Mouse (Mus musculus): ENCODE measurements around the gene Pqbp1. TPM values are rescaled to one million over a fixed set of nuclear protein-coding genes. Genes with fewer than 3 reads are reported as not detected.

The Pqbp1 gene
- 68.3 TPM for total RNA-seq (2023)

GRCm38 (mm10) chrX:7898880-7899874 is at the start of gene Pqbp1, which contains the start of gene Timm17b:
Gene Pqbp1, minus strand, starts transcription at chrX:7899269.
Gene Timm17b, plus strand, starts transcription at chrX:7899357.

GRCm38 (mm10) chrX:7947108-7947899 is 48.2 kb upstream of the Pqbp1 start, which contains the start of gene Hdac6:
Gene Hdac6, minus strand, starts transcription at chrX:7947889.

GRCm38 (mm10) chrX:7928270-7928790 is 29.3 kb upstream of the Pqbp1 start, which contains the start of gene Eras:
Gene Eras, minus strand, starts transcription at chrX:7928607.

DNA sequence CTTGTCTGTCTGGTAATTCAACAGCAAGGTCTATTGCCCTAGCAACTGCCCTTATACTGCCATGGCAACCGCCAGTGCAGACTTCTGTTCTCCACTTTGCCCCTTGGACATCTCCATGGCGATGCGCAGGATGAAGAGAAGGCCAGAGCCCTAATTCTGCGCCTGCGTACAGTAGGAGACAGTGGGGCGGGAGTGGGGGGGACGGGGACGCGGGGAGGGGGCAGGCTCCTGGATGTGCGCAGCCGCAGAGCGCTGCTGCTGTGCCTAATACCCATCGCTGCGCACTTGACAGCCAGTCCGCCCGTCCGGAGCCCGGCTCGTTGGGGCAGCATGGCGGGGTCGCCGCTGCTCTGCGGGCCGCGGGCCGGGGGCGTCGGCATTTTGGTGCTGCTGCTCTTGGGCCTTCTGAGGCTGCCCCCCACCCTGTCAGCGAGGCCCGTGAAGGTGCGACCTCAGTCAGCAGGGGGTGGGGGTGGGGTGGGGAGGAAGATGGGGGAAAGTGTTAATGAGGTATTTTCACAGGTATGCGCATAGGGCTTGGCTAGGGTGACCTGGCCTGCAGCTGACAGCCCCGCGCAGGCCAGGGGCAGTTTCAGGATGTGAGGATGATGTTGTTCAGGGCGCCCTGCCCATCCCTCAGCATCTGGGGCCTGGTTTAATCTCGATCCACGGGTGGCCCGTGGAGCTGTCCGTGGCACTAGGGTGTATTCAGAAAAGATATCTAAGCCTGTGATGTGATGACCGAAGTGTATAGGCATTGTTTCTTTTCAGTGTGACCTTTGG is 20.7 kb upstream of the Pqbp1 start, which contains the start of gene Pcsk1n:
Gene Pcsk1n (plus strand): TSS at position 222 of the 783 bp plus-strand sequence.

GRCm38 (mm10) chrX:7909242-7909641 is 10.2 kb upstream of the Pqbp1 start, which contains the start of gene Gm10490:
Gene Gm10490, plus strand, starts transcription at chrX:7909542.

GRCm38 (mm10) chrX:7907735-7908134 is 8.7 kb upstream of the Pqbp1 start, which contains the start of gene Gm10491:
Gene Gm10491, minus strand, starts transcription at chrX:7907835.

DNA sequence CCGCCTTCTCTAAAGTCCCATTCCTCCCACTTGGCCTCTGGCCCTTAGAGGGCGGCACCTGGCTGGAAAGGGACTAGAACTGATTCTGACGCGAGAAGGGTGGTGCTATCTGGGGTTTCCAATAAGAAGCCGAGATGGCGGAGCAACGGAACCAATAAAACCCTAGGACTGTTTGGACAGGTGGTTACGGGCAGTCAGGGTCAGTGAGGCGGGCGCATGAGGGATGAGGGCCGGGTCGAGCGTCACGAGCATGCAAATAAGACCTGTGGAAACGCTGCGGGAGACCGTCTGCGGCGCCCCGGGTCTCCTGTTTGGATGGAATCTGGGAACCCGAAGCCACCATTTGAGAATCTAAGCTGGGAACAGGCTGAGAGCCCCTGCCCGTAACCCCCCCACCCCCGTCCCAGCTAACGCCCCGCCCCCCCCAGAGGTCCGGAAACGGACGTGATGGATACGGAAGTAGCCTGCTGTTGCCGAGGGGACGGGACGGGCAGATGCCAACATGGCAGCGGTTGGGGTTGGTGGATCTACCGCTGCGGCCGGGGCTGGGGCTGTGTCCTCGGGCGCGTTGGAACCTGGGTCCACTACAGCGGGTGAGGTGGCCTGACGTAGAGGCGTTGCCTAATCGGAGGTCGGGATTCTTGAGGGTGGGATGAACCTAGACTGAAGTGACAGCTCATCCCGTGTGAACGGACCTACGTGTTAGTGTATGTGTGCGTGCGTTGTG is 15.1 kb downstream of the Pqbp1 start, which contains the start of gene Slc35a2:
Gene Slc35a2 (plus strand): TSS at position 188 of the 727 bp plus-strand sequence.

GRCm38 (mm10) chrX:7878007-7878419 is 21.1 kb downstream of the Pqbp1 start, which contains the start of gene Pim2:
Gene Pim2, plus strand, starts transcription at chrX:7878262.

Other genes starting within 250 kb of the Pqbp1 start
- gene Prickle3, start 242.0 kb downstream of the Pqbp1 start, total RNA-seq (2023): 31.4 TPM
- gene Plp2, start 227.9 kb downstream of the Pqbp1 start, total RNA-seq (2023): 43.3 TPM
- not detected for gene Magix, start 218.0 kb downstream of the Pqbp1 start, total RNA-seq (2023)
- gene Gpkow, start 202.1 kb downstream of the Pqbp1 start, total RNA-seq (2023): 49.5 TPM
- 111 TPM for gene Wdr45, start 184.9 kb downstream of the Pqbp1 start, total RNA-seq (2023)
- not detected for gene Gm45208, start 177.0 kb downstream of the Pqbp1 start, total RNA-seq (2023)
- 17.0 TPM for gene Praf2, start 170.8 kb downstream of the Pqbp1 start, total RNA-seq (2023)
- gene Ccdc120, start 148.4 kb downstream of the Pqbp1 start, total RNA-seq (2023): not detected
- 22.2 TPM for gene Tfe3, start 136.7 kb downstream of the Pqbp1 start, total RNA-seq (2023)
- gene Gripap1, start 109.5 kb downstream of the Pqbp1 start, total RNA-seq (2023): 175 TPM
- 0.80 TPM for gene Kcnd1, start 77.0 kb downstream of the Pqbp1 start, total RNA-seq (2023)
- gene Otud5, start 57.9 kb downstream of the Pqbp1 start, total RNA-seq (2023): 214 TPM
- gene Pim2, start 21.0 kb downstream of the Pqbp1 start, total RNA-seq (2023): 121 TPM
- gene Slc35a2, start 15.2 kb downstream of the Pqbp1 start, total RNA-seq (2023): 38.3 TPM
- 31.9 TPM for gene Timm17b, start 88 bp upstream of the Pqbp1 start, total RNA-seq (2023)
- not detected for gene Gm10491, start 8.6 kb upstream of the Pqbp1 start, total RNA-seq (2023)
- not detected for gene Gm10490, start 10.3 kb upstream of the Pqbp1 start, total RNA-seq (2023)
- not detected for gene Pcsk1n, start 20.6 kb upstream of the Pqbp1 start, total RNA-seq (2023)
- not detected for gene Eras, start 29.3 kb upstream of the Pqbp1 start, total RNA-seq (2023)
- gene Hdac6, start 48.6 kb upstream of the Pqbp1 start, total RNA-seq (2023): 11.2 TPM
- gene Gata1, start 78.8 kb upstream of the Pqbp1 start, total RNA-seq (2023): 0.61 TPM
- not detected for gene Glod5, start 119.2 kb upstream of the Pqbp1 start, total RNA-seq (2023)
- gene Suv39h1, start 175.5 kb upstream of the Pqbp1 start, total RNA-seq (2023): 32.6 TPM
- gene Was, start 191.2 kb upstream of the Pqbp1 start, total RNA-seq (2023): 100 TPM
- 44.8 TPM for gene Wdr13, start 233.6 kb upstream of the Pqbp1 start, total RNA-seq (2023)
- gene Rbm3, start 246.6 kb upstream of the Pqbp1 start, total RNA-seq (2023): 531 TPM

Measured in CD8-positive naive resting alpha-beta T cell, adult 57 days (primary cell).